Mouse (Mus musculus) midbrain, embryonic 12.5 days (tissue): ENCODE measurements at regions not wholly inside any gene's neighbourhood (a gene's known extent, or its start where the extent isn't known, plus 50 kb on each side); places are given as distances from the start of the nearest gene placed in this dataset.

Experiments
- ATAC-seq: fragments of 200-750 bp; cut with Nextera tagmentation; 2 replicates; pipeline ENCODE4 v1.8.0; 2017; ENCODE audit warnings: low read depth, moderate TSS enrichment, moderate library complexity; ENCODE audit not compliant: low FRiP score
- H3K27ac ChIP-seq: fragments of 300-500 bp; sonication (generic); replicated peaks from 2 replicates; pipeline ENCODE4 v1.5.1; 2016; ENCODE audit warnings: mild to moderate bottlenecking
- H3K27me3 ChIP-seq: fragments of 300-500 bp; sonication (generic); 2 replicates; pipeline ENCODE4 v1.6.1; 2016; ENCODE audit warnings: mild to moderate bottlenecking
- H3K36me3 ChIP-seq: fragments of 300-500 bp; sonication (generic); 2 replicates; pipeline ENCODE4 v1.6.1; 2016
- H3K4me1 ChIP-seq: fragments of 300-500 bp; sonication (generic); 2 replicates; pipeline ENCODE4 v1.6.1; 2016
- H3K4me2 ChIP-seq: fragments of 300-500 bp; sonication (generic); replicated peaks from 2 replicates; pipeline ENCODE4 v1.6.1; 2016; ENCODE audit warnings: mild to moderate bottlenecking, moderate library complexity
- H3K4me3 ChIP-seq: fragments of 300-500 bp; sonication (generic); 2 replicates; pipeline ENCODE4 v1.5.1; 2016; ENCODE audit warnings: mild to moderate bottlenecking
- H3K9ac ChIP-seq: fragments of 300-500 bp; sonication (generic); replicated peaks from 2 replicates; pipeline ENCODE4 v1.6.1; 2016; ENCODE audit warnings: mild to moderate bottlenecking, moderate library complexity
- H3K9me3 ChIP-seq: fragments of 300-500 bp; sonication (generic); 2 replicates; pipeline ENCODE4 v1.6.1; 2016; ENCODE audit warnings: mild to moderate bottlenecking
- WGBS: fragments of 180-500 bp; shearing (Covaris S2); methylation state at CpG from one replicate; pipeline ENCODE4 v1.1.7; 2016; 5-methylcytosine and 5-hydroxymethylcytosine counted together

DNA sequence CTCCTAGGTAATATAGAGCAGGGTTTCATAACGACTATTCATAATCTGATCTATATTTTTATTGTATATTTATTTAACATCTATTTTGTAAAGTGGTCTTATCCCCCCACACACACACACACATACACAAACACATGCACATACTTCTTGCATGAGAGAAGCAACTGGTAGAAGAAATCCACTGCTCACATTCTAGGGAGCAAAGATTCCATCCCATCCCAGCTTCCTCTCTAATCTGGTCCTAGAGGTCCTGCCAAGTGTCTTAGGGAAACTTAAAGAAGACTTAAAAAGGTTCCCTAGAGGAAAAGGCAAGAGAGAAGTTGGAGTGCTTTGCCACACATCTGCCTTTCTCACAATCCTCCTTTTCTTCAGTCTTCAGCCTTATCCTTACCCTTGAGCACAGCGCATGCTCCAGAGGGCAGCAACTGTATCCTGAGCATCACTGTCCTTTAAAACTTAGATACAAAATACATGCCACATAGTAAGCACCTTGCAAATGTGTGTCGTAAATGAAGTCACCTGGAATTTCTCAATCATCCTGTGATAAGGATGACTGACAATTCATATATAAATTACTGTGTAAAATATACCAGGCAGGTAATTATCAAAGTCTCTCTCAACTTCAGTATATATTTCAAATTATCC lies 1677.9 kb upstream of the 5930422O12Rik start:
- Histone ChIP-seq H3K4me2 (no peak overlapping the region), H3K9ac (no peak overlapping the region), H3K4me3 (no peak overlapping the region), H3K4me1 (no peaks in the 10 kb centered on the region; the same call in 1 of the 2 replicates), H3K27ac (no peak overlapping the region), H3K27me3 (no peaks in the 10 kb centered on the region), H3K36me3 (no peaks in the 10 kb centered on the region), H3K9me3 (no peaks in the 10 kb centered on the region)
- ATAC-seq: no peak
- 88% methylated on average over 3 of the region's 3 CpGs for WGBS

DNA sequence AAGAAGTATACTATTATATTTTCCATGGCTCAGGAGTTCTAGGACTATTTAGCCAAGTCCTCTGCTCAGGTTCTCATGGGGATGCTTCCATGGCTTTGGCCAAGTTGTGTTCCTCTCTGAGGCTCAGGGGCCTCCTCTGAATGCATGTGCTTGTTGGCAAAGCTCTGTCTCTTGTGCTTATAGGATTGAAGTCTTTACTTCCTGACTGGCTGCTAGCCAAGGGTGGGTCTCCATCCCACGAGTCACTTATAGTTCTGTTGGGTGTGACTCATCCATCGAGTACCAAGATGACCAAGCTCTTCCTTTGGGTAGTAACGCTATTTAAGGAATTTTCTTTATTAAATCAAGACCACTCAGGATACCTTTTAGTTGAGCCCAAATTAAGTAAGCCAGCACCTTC lies 1672.8 kb upstream of the 5930422O12Rik start:
- no peak overlapping the region for H3K27ac ChIP-seq
- H3K27me3 ChIP-seq: no peaks in the 10 kb centered on the region

DNA sequence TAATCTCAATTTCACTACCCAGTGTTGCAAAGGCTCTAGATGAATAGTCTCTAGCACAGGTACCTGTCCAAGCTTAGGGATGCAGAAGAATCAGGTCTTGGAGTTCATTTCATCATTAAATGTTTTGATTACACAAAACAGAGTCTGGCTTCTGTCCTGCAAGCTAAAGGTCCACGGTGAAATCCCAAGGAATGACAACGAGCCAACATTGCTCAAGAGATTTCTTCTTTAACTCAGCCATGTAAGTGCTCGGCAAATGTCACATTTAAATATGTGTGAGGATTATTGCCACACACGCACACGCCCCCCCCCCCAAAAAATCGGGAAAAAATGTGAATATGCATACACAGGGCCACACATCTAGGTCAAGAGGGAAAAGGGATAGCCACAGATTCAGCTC lies 1666.4 kb upstream of the 5930422O12Rik start:
- Histone ChIP-seq H3K27me3 (no peaks in the 10 kb centered on the region), H3K27ac (no peak overlapping the region), H3K9ac (no peak overlapping the region), H3K4me1 (no peaks in the 10 kb centered on the region), H3K36me3 (no peaks in the 10 kb centered on the region), H3K9me3 (no peaks in the 10 kb centered on the region), H3K4me2 (no peak overlapping the region), H3K4me3 (no peak overlapping the region)
- ATAC-seq: no peak
- WGBS: 84% methylated on average over 6 of the region's 6 CpGs

More for the DNA sequence above, 1672.8 kb upstream of the 5930422O12Rik start:
- no peak for ATAC-seq
- WGBS: 82% methylated on average over 3 of the region's 3 CpGs
- no peak overlapping the region for H3K9ac ChIP-seq
- H3K36me3 ChIP-seq: no peaks in the 10 kb centered on the region
- H3K4me2 ChIP-seq: no peak overlapping the region
- H3K9me3 ChIP-seq: no peaks in the 10 kb centered on the region
- no peaks in the 10 kb centered on the region; the same call in 1 of the 2 replicates for H3K4me1 ChIP-seq
- no peak overlapping the region for H3K4me3 ChIP-seq
